Mouse (Mus musculus) heart, embryonic 15.5 days (tissue): ENCODE data around the gene Lmod1. TPM values are rescaled to one million over a fixed set of nuclear protein-coding genes. Genes with fewer than 3 reads are reported as not detected.

Experiments used
- ATAC-seq: fragments of 200-750 bp; cut with Nextera tagmentation; replicated peaks from 2 replicates; pipeline ENCODE4 v1.8.0; 2017; ENCODE audit warnings: low read depth, moderate TSS enrichment; ENCODE audit not compliant: insufficient number of reproducible peaks, insufficient read depth, low FRiP score
- H3K27ac ChIP-seq: fragments of 300-500 bp; sonication (generic); 2 replicates; pipeline ENCODE4 v1.5.1; 2015; ENCODE audit warnings: mild to moderate bottlenecking, inconsistent platforms
- H3K27me3 ChIP-seq: fragments of 300-500 bp; sonication (generic); 2 replicates; pipeline ENCODE4 v1.6.1; 2015; ENCODE audit warnings: inconsistent platforms
- H3K36me3 ChIP-seq: fragments of 300-500 bp; sonication (generic); 2 replicates; pipeline ENCODE4 v1.6.1; 2015; ENCODE audit warnings: mild to moderate bottlenecking, inconsistent platforms
- H3K4me1 ChIP-seq: fragments of 300-500 bp; sonication (generic); replicated peaks from 2 replicates; pipeline ENCODE4 v1.6.1; 2015; ENCODE audit warnings: inconsistent platforms
- H3K4me2 ChIP-seq: fragments of 300-500 bp; sonication (generic); 2 replicates; pipeline ENCODE4 v1.6.1; 2015; ENCODE audit warnings: inconsistent platforms, mild to moderate bottlenecking, moderate library complexity
- H3K4me3 ChIP-seq: fragments of 300-500 bp; sonication (generic); 2 replicates; pipeline ENCODE4 v1.5.1; 2015; ENCODE audit warnings: mild to moderate bottlenecking, inconsistent platforms
- H3K9ac ChIP-seq: fragments of 300-500 bp; sonication (generic); 2 replicates; pipeline ENCODE4 v1.6.1; 2015; ENCODE audit warnings: mild to moderate bottlenecking, inconsistent platforms
- H3K9me3 ChIP-seq: fragments of 300-500 bp; sonication (generic); replicated peaks from 2 replicates; pipeline ENCODE4 v1.6.1; 2016; ENCODE audit warnings: inconsistent platforms
- WGBS: fragments of 180-500 bp; shearing (Covaris S2); methylation state at CpG from one replicate; pipeline ENCODE4 v1.1.7; 2015; ENCODE audit warnings: mixed read lengths; 5-methylcytosine and 5-hydroxymethylcytosine counted together
- polyA plus RNA-seq: library from polyadenylated mRNA; unstranded; fragments of >200 nt; fragmentation: Nextera tagmentation; extraction: Ambion mirVana; gene quantifications from 2 replicates; pipeline ENCODE4 v1.2.1, GENCODE M21; 2015

The Lmod1 gene
- polyA plus RNA-seq, 1 experiment from 2014 or later = 2.0 TPM

GRCm38 (mm10) chr1:135323367-135323901 lies 1.2 kb upstream of the Lmod1 start:
- H3K27me3 ChIP-seq = peaks cover 4% of the 10 kb centered on the region; the same call in 1 of the 2 replicates
- H3K4me3 ChIP-seq = no peak overlapping the region
- H3K9ac ChIP-seq = no peak overlapping the region
- H3K9me3 ChIP-seq = no peaks in the 10 kb centered on the region
- peaks cover 9% of the 10 kb centered on the region for H3K4me1 ChIP-seq
- 80% methylated on average over 7 of the region's 7 CpGs for WGBS
- ATAC-seq = no peak
- H3K27ac ChIP-seq = no peak overlapping the region
- no peak overlapping the region for H3K4me2 ChIP-seq
- no peaks in the 10 kb centered on the region for H3K36me3 ChIP-seq

- H3K9me3 ChIP-seq = no peaks in the 10 kb centered on the region
- H3K9ac ChIP-seq = no peak overlapping the region
- no peaks in the 10 kb centered on the region for H3K27me3 ChIP-seq
- no peaks in the 10 kb centered on the region for H3K36me3 ChIP-seq
- no peak for ATAC-seq
- WGBS = 83% methylated on average over 2 of the region's 2 CpGs
- H3K4me2 ChIP-seq = no peak overlapping the region
- H3K4me1 ChIP-seq = peaks cover 13% of the 10 kb centered on the region
- H3K4me3 ChIP-seq = no peak overlapping the region
- H3K27ac ChIP-seq = no peak overlapping the region
Measured at GRCm38 (mm10) chr1:135325934-135326333, 1.3 kb downstream of the Lmod1 start.

GRCm38 (mm10) chr1:135328368-135328767 lies 3.8 kb downstream of the Lmod1 start:
- Histone ChIP-seq H3K4me2 (no peak overlapping the region), H3K9ac (no peak overlapping the region), H3K27ac (no peak overlapping the region), H3K4me3 (no peak overlapping the region), H3K4me1 (peaks cover 18% of the 10 kb centered on the region), H3K36me3 (no peaks in the 10 kb centered on the region), H3K27me3 (no peaks in the 10 kb centered on the region), H3K9me3 (no peaks in the 10 kb centered on the region)
- no peak for ATAC-seq
- 68% methylated on average over 5 of the region's 5 CpGs for WGBS

GRCm38 (mm10) chr1:135330578-135330977 lies 6.0 kb downstream of the Lmod1 start:
- Histone ChIP-seq H3K4me1 (peaks cover 9% of the 10 kb centered on the region), H3K27ac (no peak overlapping the region), H3K36me3 (no peaks in the 10 kb centered on the region), H3K9me3 (no peaks in the 10 kb centered on the region), H3K27me3 (no peaks in the 10 kb centered on the region), H3K9ac (no peak overlapping the region), H3K4me3 (no peak overlapping the region), H3K4me2 (no peak overlapping the region)
- WGBS = 57% methylated on average over 6 of the region's 6 CpGs
- no peak for ATAC-seq

- no peaks in the 10 kb centered on the region; the same call in 1 of the 2 replicates for H3K4me1 ChIP-seq
- 70% methylated on average over 8 of the region's 8 CpGs for WGBS
- H3K4me3 ChIP-seq = no peak overlapping the region
- no peaks in the 10 kb centered on the region for H3K9me3 ChIP-seq
- no peaks in the 10 kb centered on the region for H3K36me3 ChIP-seq
- no peak for ATAC-seq
- no peak overlapping the region for H3K9ac ChIP-seq
- no peak overlapping the region for H3K27ac ChIP-seq
- no peaks in the 10 kb centered on the region for H3K27me3 ChIP-seq
- no peak overlapping the region for H3K4me2 ChIP-seq
Measured at GRCm38 (mm10) chr1:135341947-135342346, 17.3 kb downstream of the Lmod1 start.

GRCm38 (mm10) chr1:135344026-135344425 lies 19.4 kb downstream of the Lmod1 start:
- Histone ChIP-seq H3K4me2 (no peak overlapping the region), H3K4me3 (no peak overlapping the region), H3K36me3 (no peaks in the 10 kb centered on the region), H3K4me1 (peaks cover 9% of the 10 kb centered on the region; the same call in 1 of the 2 replicates), H3K9ac (no peak overlapping the region), H3K27ac (no peak overlapping the region), H3K27me3 (no peaks in the 10 kb centered on the region), H3K9me3 (no peaks in the 10 kb centered on the region)
- ATAC-seq = no peak
- WGBS = 72% methylated on average over 4 of the region's 4 CpGs

- H3K4me1 ChIP-seq = peaks cover 9% of the 10 kb centered on the region; the same call in 1 of the 2 replicates
- WGBS = 47% methylated on average over 3 of the region's 3 CpGs
- ATAC-seq = no peak
- no peak overlapping the region for H3K4me3 ChIP-seq
- H3K9ac ChIP-seq = no peak overlapping the region
- H3K9me3 ChIP-seq = no peaks in the 10 kb centered on the region
- no peak overlapping the region for H3K4me2 ChIP-seq
- H3K36me3 ChIP-seq = no peaks in the 10 kb centered on the region
- no peaks in the 10 kb centered on the region for H3K27me3 ChIP-seq
- no peak overlapping the region; the same call in 1 of the 2 replicates for H3K27ac ChIP-seq
Measured at GRCm38 (mm10) chr1:135346891-135347290, 22.3 kb downstream of the Lmod1 start.

- H3K4me2 ChIP-seq = no peak overlapping the region
- no peak overlapping the region for H3K9ac ChIP-seq
- no peaks in the 10 kb centered on the region for H3K27me3 ChIP-seq
- H3K27ac ChIP-seq = peak overlapping the region; percentile 40; the same call in 1 of the 2 replicates
- H3K4me1 ChIP-seq = peaks cover 9% of the 10 kb centered on the region; the same call in 1 of the 2 replicates
- no peak overlapping the region for H3K4me3 ChIP-seq
- H3K9me3 ChIP-seq = no peaks in the 10 kb centered on the region
- no peaks in the 10 kb centered on the region for H3K36me3 ChIP-seq
- WGBS = 36% methylated on average over 4 of the region's 4 CpGs
- ATAC-seq = 0 out of 2 replicates have a peak, but pooled peaks have one; percentile 39
Measured at GRCm38 (mm10) chr1:135347498-135348169, 23.0 kb downstream of the Lmod1 start.

GRCm38 (mm10) chr1:135351953-135352352 lies 27.3 kb downstream of the Lmod1 start:
- Histone ChIP-seq H3K4me1 (peaks cover 9% of the 10 kb centered on the region; the same call in 1 of the 2 replicates), H3K4me2 (no peak overlapping the region), H3K9me3 (no peaks in the 10 kb centered on the region), H3K4me3 (no peak overlapping the region), H3K27ac (no peak overlapping the region), H3K9ac (no peak overlapping the region), H3K27me3 (0 out of 2 replicates have a peak, but pooled peaks cover 6% of the 10 kb centered on the region), H3K36me3 (no peaks in the 10 kb centered on the region)
- no peak for ATAC-seq
- 72% methylated on average over 3 of the region's 3 CpGs for WGBS

- 17% methylated on average over 2 of the region's 2 CpGs for WGBS
- H3K27ac ChIP-seq = 0 out of 2 replicates have a peak overlapping the region, but pooled peaks have one; percentile 14
- no peak overlapping the region for H3K9ac ChIP-seq
- H3K27me3 ChIP-seq = 0 out of 2 replicates have a peak, but pooled peaks cover 6% of the 10 kb centered on the region
- no peak overlapping the region for H3K4me3 ChIP-seq
- no peak overlapping the region for H3K4me2 ChIP-seq
- no peaks in the 10 kb centered on the region for H3K9me3 ChIP-seq
- H3K36me3 ChIP-seq = no peaks in the 10 kb centered on the region
- 0 out of 2 replicates have a peak, but pooled peaks have one; percentile 43 for ATAC-seq
- H3K4me1 ChIP-seq = peaks cover 6% of the 10 kb centered on the region; the same call in 1 of the 2 replicates
Measured at GRCm38 (mm10) chr1:135359071-135359470, 34.5 kb downstream of the Lmod1 start.

GRCm38 (mm10) chr1:135361491-135361890 lies 36.9 kb downstream of the Lmod1 start:
- Histone ChIP-seq H3K4me1 (peaks cover 9% of the 10 kb centered on the region; the same call in 1 of the 2 replicates), H3K9me3 (no peaks in the 10 kb centered on the region), H3K9ac (no peak overlapping the region), H3K27ac (no peak overlapping the region), H3K4me3 (no peak overlapping the region), H3K27me3 (0 out of 2 replicates have a peak, but pooled peaks cover 4% of the 10 kb centered on the region), H3K4me2 (no peak overlapping the region), H3K36me3 (no peaks in the 10 kb centered on the region)
- ATAC-seq = no peak
- WGBS = 81% methylated on average over 4 of the region's 4 CpGs
